Mouse (Mus musculus): ENCODE results near the gene Asic3. TPM values are rescaled to one million over a fixed set of nuclear protein-coding genes. Genes with fewer than 3 reads are reported as not detected.

Gene Asic3
- polyA plus RNA-seq, 1 experiment from 2014 or later: 1.4 TPM

DNA sequence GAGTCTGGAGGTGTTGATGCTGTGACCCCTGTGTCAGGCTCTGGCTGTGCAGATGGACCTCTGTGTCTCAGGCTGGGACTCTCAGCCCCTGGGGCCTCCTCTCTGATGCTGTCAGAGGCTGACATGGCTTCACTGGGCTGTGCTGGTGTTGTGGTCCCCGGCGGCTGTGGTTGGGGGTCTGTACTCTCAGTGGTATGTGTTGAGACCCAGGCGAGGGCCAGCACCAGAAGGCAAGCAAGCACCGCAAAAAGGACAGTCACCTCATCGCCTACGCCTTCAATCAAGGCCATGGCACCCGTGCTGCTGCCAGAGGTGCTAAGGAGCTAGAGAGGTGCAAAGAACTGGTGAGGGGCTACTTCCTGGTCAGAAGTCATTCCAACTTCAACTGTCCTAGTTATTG lies 33.4 kb downstream of the Asic3 start:
- Histone ChIP-seq H3K9ac (no peak overlapping the region), H3K4me2 (replicated peaks) (peak overlapping the region; percentile 87), H3K36me3 (peaks cover 16% of the 10 kb centered on the region), H3K9me3 (no peaks in the 10 kb centered on the region), H3K27ac (no peak overlapping the region), H3K4me1 (peaks cover 38% of the 10 kb centered on the region), H3K4me3 (no peak overlapping the region), H3K27me3 (replicated peaks) (no peaks in the 10 kb centered on the region)
- ATAC-seq (ENCODE audit: low FRiP score, low read depth): no peak
- 96% methylated on average over 7 of the region's 7 CpGs for WGBS

DNA sequence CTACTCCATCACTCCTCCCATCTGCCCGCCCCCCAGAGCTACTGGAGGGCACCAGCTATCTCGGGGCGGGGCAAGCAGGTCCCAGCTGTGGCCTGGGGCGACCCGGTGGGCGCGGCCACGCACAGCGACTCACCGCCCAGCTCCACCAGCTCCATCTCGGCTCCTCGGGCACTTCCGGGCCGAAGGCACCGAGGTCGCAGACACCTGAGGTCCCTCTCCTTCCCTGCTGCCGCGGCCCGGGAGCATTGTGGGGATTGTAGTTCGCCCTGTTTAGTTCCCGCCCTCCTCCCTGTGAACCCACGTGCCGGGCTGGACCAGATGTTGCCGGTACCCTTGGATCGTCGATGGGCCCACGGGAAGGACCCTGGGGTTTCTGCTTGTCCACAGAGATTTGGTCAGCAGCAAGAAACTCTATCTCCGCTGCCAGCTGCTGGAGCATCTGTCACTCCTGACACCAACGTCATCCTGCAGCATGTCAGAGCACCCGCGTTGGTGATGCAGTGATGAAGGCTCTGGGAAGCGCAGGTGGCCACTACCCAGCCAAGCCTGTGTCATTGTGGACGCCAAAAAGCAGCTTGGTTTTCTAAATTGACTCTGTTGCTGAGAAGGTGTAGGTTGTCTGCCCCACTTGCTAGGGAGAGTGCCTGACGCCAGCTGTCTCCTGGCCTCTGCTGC lies 34.6 kb downstream of the Asic3 start, which contains the start of gene Tmub1:
Gene Tmub1, minus strand, starts transcription at position 231 of the 675 bp plus-strand sequence.
- Histone ChIP-seq H3K4me2 (replicated peaks) (peak within 1 kb of the TSS; percentile 87), H3K27ac (no peak within 1 kb of the TSS), H3K4me1 (peaks cover 39% of the 10 kb centered on the region), H3K36me3 (peaks cover 9% of the 10 kb centered on the region; the same call in 1 of the 2 replicates), H3K9ac (peak within 1 kb of the TSS; percentile 65), H3K9me3 (no peaks in the 10 kb centered on the region), H3K27me3 (replicated peaks) (no peaks in the 10 kb centered on the region), H3K4me3 (peak within 1 kb of the TSS; percentile 65)
- peak; percentile 52 for ATAC-seq (ENCODE audit: low FRiP score, low read depth)
- WGBS: 2% methylated on average over 34 of the region's 34 CpGs

DNA sequence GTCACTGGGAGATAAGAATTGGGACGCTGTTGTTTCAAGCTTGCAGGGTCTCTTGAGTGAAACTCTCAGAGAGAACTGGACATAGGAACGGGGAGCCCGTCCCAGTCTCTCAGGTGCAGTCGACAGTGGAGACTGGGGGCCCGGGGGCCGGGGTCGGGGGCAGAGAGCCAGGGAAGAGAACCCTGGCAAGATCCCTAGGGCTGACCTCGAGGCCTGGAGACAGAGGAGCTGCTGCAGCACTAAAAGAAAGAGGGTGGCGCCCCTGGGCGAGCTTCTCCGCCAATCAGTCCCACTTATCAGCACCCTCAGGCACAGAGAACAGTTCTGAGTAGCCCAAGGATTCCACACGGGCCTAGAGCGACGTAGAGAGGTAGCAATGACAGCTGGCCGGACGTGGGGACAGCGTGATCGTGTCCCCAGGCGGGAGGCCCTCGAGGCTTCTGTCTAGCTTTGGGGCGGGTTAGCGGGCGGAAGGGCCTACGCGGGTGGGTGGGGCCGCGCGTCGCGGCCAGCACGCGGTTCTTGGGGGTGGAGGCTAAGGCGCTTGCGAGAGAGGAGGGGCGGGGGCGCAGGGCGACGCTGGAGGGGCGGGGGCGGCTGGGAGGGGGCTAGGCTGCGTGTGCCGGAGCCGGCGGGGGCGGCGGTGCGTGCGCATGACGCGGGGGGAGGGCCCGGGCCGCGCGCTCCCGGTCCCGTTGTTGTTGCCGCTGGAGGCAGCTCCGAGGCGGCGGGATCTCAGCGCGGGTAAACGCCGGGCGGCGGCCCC lies 38.3 kb downstream of the Asic3 start:
- H3K27ac ChIP-seq: peak overlapping the region; percentile 88
- H3K27me3 ChIP-seq (replicated peaks): no peaks in the 10 kb centered on the region
- peaks cover 59% of the 10 kb centered on the region for H3K4me1 ChIP-seq
- ATAC-seq (ENCODE audit: low FRiP score, low read depth): peak; percentile 55
- WGBS: 3% methylated on average over 59 of the region's 66 CpGs
- peak overlapping the region; percentile 94 for H3K4me3 ChIP-seq
- H3K9ac ChIP-seq: peak overlapping the region; percentile 99
- no peaks in the 10 kb centered on the region for H3K9me3 ChIP-seq
- H3K36me3 ChIP-seq: peaks cover 6% of the 10 kb centered on the region; the same call in 1 of the 2 replicates
- H3K4me2 ChIP-seq (replicated peaks): peak overlapping the region; percentile 99

GRCm38 (mm10) chr5:24452030-24452690 lies 39.0 kb downstream of the Asic3 start, which contains the start of gene Agap3:
Agap3 (plus strand) TSS chr5:24452177.
- Histone ChIP-seq H3K36me3 (peaks cover 6% of the 10 kb centered on the region; the same call in 1 of the 2 replicates), H3K9me3 (no peaks in the 10 kb centered on the region), H3K27me3 (replicated peaks) (no peaks in the 10 kb centered on the region), H3K4me1 (peaks cover 53% of the 10 kb centered on the region), H3K4me3 (peak within 1 kb of the TSS; percentile 94), H3K27ac (peak within 1 kb of the TSS; percentile 88), H3K9ac (peak within 1 kb of the TSS; percentile 99), H3K4me2 (replicated peaks) (peak within 1 kb of the TSS; percentile 99)
- under 1% methylated on average over 85 of the region's 85 CpGs for WGBS
- ATAC-seq (ENCODE audit: low FRiP score, low read depth): peak; percentile 13

DNA sequence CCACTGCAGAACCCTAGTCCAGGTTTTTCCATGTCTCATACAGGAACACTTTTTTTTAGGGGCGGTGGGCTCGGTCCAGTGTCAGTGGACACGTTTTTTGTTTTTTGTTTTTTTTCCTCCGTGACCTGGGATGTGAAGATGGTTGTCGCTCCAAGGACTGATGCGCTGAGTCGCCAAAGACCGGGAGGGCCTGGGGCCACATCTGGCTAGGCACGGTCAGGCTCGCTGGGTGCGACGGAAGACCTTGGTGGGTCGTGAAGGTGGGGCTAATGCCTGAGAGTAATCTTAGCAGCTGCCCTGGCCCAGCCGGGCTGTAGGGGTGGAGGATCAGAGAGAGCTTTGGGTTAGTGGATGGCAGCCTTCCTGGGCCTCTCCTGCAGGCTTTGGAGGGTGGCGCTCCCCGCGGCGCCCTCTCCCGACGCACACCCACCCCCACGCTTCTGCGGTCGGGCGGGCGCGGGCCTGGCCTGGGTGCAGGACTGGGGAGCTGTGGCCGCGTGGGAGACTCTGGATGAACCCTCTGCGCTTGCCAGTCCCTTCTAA lies 39.6 kb downstream of the Asic3 start:
- Histone ChIP-seq H3K36me3 (peaks cover 9% of the 10 kb centered on the region; the same call in 1 of the 2 replicates), H3K27me3 (replicated peaks) (no peaks in the 10 kb centered on the region), H3K4me2 (replicated peaks) (peak overlapping the region; percentile 99), H3K4me1 (peaks cover 48% of the 10 kb centered on the region), H3K9ac (peak overlapping the region; percentile 99), H3K9me3 (no peaks in the 10 kb centered on the region), H3K27ac (peak overlapping the region; percentile 88; the same call in 1 of the 2 replicates), H3K4me3 (peak overlapping the region; percentile 94)
- under 1% methylated on average over 29 of the region's 29 CpGs for WGBS
- ATAC-seq (ENCODE audit: low FRiP score, low read depth): peak; percentile 18; the same call in 1 of the 2 replicates

DNA sequence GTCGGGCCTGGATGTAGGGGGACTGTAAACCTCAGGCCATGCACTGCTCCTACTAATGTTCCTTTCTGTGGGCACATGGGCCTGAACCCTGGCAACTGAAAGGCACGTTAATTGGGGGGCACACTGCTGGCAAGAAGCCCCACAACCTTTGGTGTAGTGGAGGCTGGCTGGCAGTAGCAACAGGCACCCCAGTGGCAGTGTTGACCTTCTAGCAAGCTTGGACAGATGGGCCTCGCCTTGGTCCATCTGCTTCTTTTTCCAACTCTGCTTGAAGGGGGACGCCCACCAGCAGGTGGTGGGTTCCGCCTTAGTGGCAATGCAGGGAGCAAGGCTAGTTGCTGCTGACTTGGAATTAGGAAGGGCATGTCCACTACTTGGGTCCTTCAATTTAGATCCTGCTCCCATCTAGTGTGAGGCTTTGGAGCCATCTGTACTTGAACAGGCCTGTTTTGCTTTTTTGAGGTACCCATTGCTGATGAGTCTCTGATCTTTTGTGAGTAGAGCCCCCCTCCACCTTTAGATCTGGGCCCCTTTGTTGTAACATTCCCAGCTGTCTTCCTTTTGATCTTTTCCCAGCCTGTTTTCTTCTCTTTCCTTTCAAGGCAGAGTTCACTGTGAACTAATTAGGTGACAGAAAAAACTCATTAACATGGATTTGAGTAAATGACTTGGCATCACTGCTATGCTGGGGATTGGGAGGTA lies 40.2 kb downstream of the Asic3 start:
- WGBS: 5% methylated on average over 5 of the region's 5 CpGs
- Histone ChIP-seq H3K9ac (peak overlapping the region; percentile 99), H3K4me1 (peaks cover 44% of the 10 kb centered on the region), H3K4me2 (replicated peaks) (peak overlapping the region; percentile 99), H3K36me3 (peaks cover 15% of the 10 kb centered on the region; the same call in 1 of the 2 replicates), H3K27ac (0 out of 2 replicates have a peak overlapping the region, but pooled peaks have one; percentile 46), H3K9me3 (no peaks in the 10 kb centered on the region), H3K4me3 (peak overlapping the region; percentile 94), H3K27me3 (replicated peaks) (no peaks in the 10 kb centered on the region)
- peak; percentile 3; the same call in 1 of the 2 replicates for ATAC-seq (ENCODE audit: low FRiP score, low read depth)

- H3K4me1 ChIP-seq: peaks cover 44% of the 10 kb centered on the region
Observed at GRCm38 (mm10) chr5:24453985-24454303, 40.8 kb downstream of the Asic3 start.

DNA sequence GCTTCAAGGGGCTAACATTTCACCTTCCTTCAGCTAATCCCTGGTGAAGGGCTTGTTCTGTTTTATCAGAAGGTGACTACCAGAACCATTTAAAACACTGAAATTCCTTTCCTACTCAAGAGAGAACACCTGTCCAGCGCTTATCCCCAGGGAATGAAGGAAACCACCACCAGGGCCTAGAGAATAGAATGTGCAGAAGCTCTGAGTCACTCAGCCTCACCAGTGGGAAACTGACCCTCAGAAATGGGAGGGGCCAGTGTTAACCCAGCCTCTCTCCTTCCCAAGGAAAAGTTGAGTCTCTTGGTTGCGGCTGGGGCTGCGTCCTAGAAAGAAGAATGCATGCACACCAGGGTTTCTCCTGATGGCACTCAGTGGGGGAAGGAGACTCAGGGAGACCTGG lies 41.9 kb downstream of the Asic3 start:
- no peaks in the 10 kb centered on the region for H3K9me3 ChIP-seq
- H3K4me3 ChIP-seq: 0 out of 2 replicates have a peak overlapping the region, but pooled peaks have one; percentile 8
- H3K27ac ChIP-seq: no peak overlapping the region
- H3K4me1 ChIP-seq: peaks cover 44% of the 10 kb centered on the region
- peak overlapping the region; percentile 99 for H3K4me2 ChIP-seq (replicated peaks)
- H3K27me3 ChIP-seq (replicated peaks): no peaks in the 10 kb centered on the region
- WGBS: 72% methylated on average over 3 of the region's 3 CpGs
- H3K9ac ChIP-seq: peak overlapping the region; percentile 26; the same call in 1 of the 2 replicates
- ATAC-seq (ENCODE audit: low FRiP score, low read depth): no peak
- H3K36me3 ChIP-seq: peaks cover 22% of the 10 kb centered on the region; the same call in 1 of the 2 replicates

More at GRCm38 (mm10) chr5:24453985-24454303, 40.8 kb downstream of the Asic3 start:
- Histone ChIP-seq H3K27me3 (replicated peaks) (no peaks in the 10 kb centered on the region), H3K9ac (peak overlapping the region; percentile 99; the same call in 1 of the 2 replicates), H3K4me3 (peak overlapping the region; percentile 94; the same call in 1 of the 2 replicates), H3K4me2 (replicated peaks) (peak overlapping the region; percentile 99), H3K36me3 (peaks cover 20% of the 10 kb centered on the region; the same call in 1 of the 2 replicates), H3K9me3 (no peaks in the 10 kb centered on the region), H3K27ac (no peak overlapping the region)
- WGBS: 8% methylated on average over 2 of the region's 2 CpGs
- no peak for ATAC-seq (ENCODE audit: low FRiP score, low read depth)

GRCm38 (mm10) chr5:24455613-24456012 lies 42.4 kb downstream of the Asic3 start:
- Histone ChIP-seq H3K4me2 (replicated peaks) (peak overlapping the region; percentile 99), H3K9ac (peak overlapping the region; percentile 26; the same call in 1 of the 2 replicates), H3K4me3 (no peak overlapping the region), H3K36me3 (peaks cover 26% of the 10 kb centered on the region; the same call in 1 of the 2 replicates), H3K4me1 (peaks cover 44% of the 10 kb centered on the region), H3K27ac (no peak overlapping the region), H3K27me3 (replicated peaks) (no peaks in the 10 kb centered on the region), H3K9me3 (no peaks in the 10 kb centered on the region)
- WGBS: 64% methylated on average over 7 of the region's 7 CpGs
- no peak for ATAC-seq (ENCODE audit: low FRiP score, low read depth)

- 74% methylated on average over 12 of the region's 12 CpGs for WGBS
- H3K27ac ChIP-seq: no peak overlapping the region
Observed at GRCm38 (mm10) chr5:24466762-24467161, 53.6 kb downstream of the Asic3 start.

More at GRCm38 (mm10) chr5:24466762-24467161, 53.6 kb downstream of the Asic3 start:
- no peak overlapping the region for H3K4me2 ChIP-seq (replicated peaks)
- H3K36me3 ChIP-seq: 0 out of 2 replicates have a peak, but pooled peaks cover under 1% of the 10 kb centered on the region
- H3K9ac ChIP-seq: no peak overlapping the region
- H3K4me3 ChIP-seq: no peak overlapping the region
- H3K27me3 ChIP-seq (replicated peaks): no peaks in the 10 kb centered on the region; the same call in 1 of the 2 replicates
- no peaks in the 10 kb centered on the region for H3K9me3 ChIP-seq
- ATAC-seq (ENCODE audit: low FRiP score, low read depth): no peak
- 0 out of 2 replicates have a peak, but pooled peaks cover 5% of the 10 kb centered on the region for H3K4me1 ChIP-seq
